Mouse (Mus musculus): ENCODE data around the gene Ier2.

Gene Ier2

GRCm38 (mm10) chr8:84614512-84615223, 48.0 kb downstream of the Ier2 start:
- CTCF ChIA-PET: no interaction called here

Data from spleen, embryonic (tissue).